15 mouse cellular contexts compared by ENCODE assay signal in genomic region chr2:58289759-58290431, GRCm38 (mm10).
A peak's percentile ranks its signal among the peaks of the same experiment; 100 is the strongest.
DNase-seq lines count a peak whose midpoint lies in the region; ATAC-seq and TF ChIP-seq lines count a peak whose summit lies in the region.
"Had no signal": no experiment of that assay in that cellular context is flagged by ENCODE, and none has a peak within 500 bp of the region (broad histone marks: within the 10 kb centered on the region; RNA-seq: fewer than 3 reads in every experiment).

No protein-coding gene starts in this region.

- H3K4me3 ChIP-seq in heart, embryonic 16.5 days (ENCODE audit: low read length) = no peak overlapping the region
- no peak overlapping the region for H3K4me3 ChIP-seq in intestine, postnatal 0 days (ENCODE audit: low read depth, low read length)
- no peak overlapping the region for H3K4me3 ChIP-seq in liver, embryonic 11.5 days (ENCODE audit: low read depth, low read length)

- H3K9me3 ChIP-seq in heart, embryonic 16.5 days (replicated peaks; ENCODE audit: control insufficient read depth, low read length) = no peaks in the 10 kb centered on the region
- H3K9me3 ChIP-seq in intestine, postnatal 0 days (ENCODE audit: control insufficient read depth) = no peaks in the 10 kb centered on the region
- no peaks in the 10 kb centered on the region for H3K9me3 ChIP-seq in liver, embryonic 11.5 days (ENCODE audit: control insufficient read depth, low read length)

- intact Hi-C loops in heart, postnatal 36 days (cut with DNase I) = no loop called here

- TF ChIP-seq CTCF in intestine, postnatal 0 days (IDR thresholded peaks at IDR 0.05; ENCODE audit: low read depth) = no peak

- peak; percentile 11 for DNase-seq in adrenal gland, adult 8-10 months
- DNase-seq in adrenal gland, postnatal 4 days (ENCODE audit: low spot score in 2 of 2) = no peak
- DNase-seq in heart, postnatal 36 days = no peak
- peak; percentile 13 for DNase-seq in MN1 (ENCODE audit: low spot score)
- DNase-seq in thymus, postnatal 0 days (ENCODE audit: low spot score) = no peak
- no peak for DNase-seq in liver, embryonic 11.5 days (ENCODE audit: low spot score)
- DNase-seq: gastrocnemius, postnatal 36 days; layer of hippocampus, postnatal 36 days; liver; lung, postnatal 10 days had no signal

- ATAC-seq in heart, embryonic 16.5 days (replicated peaks; ENCODE audit: extremely low read depth, insufficient read depth, low FRiP score) = no peak
- 0 out of 2 replicates have a peak, but pooled peaks have one; percentile 25 for ATAC-seq in intestine, postnatal 0 days
- ATAC-seq in liver, embryonic 11.5 days (replicated peaks; ENCODE audit: low FRiP score) = no peak
- ATAC-seq: activated CD4-positive, CD25-positive, alpha-beta regulatory T cell, adult 4 months; hindbrain, embryonic 16.5 days had no signal

- no peaks in the 10 kb centered on the region for H3K36me3 ChIP-seq in heart, embryonic 16.5 days (ENCODE audit: control insufficient read depth, insufficient read depth)
- H3K36me3 ChIP-seq in intestine, postnatal 0 days (ENCODE audit: control insufficient read depth, insufficient read depth) = peaks cover 5% of the 10 kb centered on the region; the same call in 1 of the 2 replicates
- no peaks in the 10 kb centered on the region for H3K36me3 ChIP-seq in liver, embryonic 11.5 days (ENCODE audit: control insufficient read depth, insufficient read depth, low read length)

- H3K4me2 ChIP-seq in heart, embryonic 16.5 days (ENCODE audit: low read depth, low read length) = peak overlapping the region; percentile 24; the same call in 1 of the 2 replicates
- H3K4me2 ChIP-seq in intestine, postnatal 0 days (replicated peaks; ENCODE audit: low read depth) = peak overlapping the region; percentile 46
- H3K4me2 ChIP-seq in liver, embryonic 11.5 days = no peak overlapping the region

- H3K9ac ChIP-seq in heart, embryonic 16.5 days (ENCODE audit: low read length) = no peak overlapping the region
- H3K9ac ChIP-seq in intestine, postnatal 0 days (ENCODE audit: low read depth, low read length) = no peak overlapping the region
- no peak overlapping the region for H3K9ac ChIP-seq in liver, embryonic 11.5 days (ENCODE audit: low read depth, low read length)

- peaks cover 3% of the 10 kb centered on the region; the same call in 1 of the 2 replicates for H3K4me1 ChIP-seq in heart, embryonic 16.5 days (ENCODE audit: control insufficient read depth, insufficient read depth, low read length)
- H3K4me1 ChIP-seq in intestine, postnatal 0 days (replicated peaks; ENCODE audit: control insufficient read depth, insufficient read depth, low read length) = no peaks in the 10 kb centered on the region; the same call in 1 of the 2 replicates
- H3K4me1 ChIP-seq in liver, embryonic 11.5 days (replicated peaks; ENCODE audit: control insufficient read depth, insufficient read depth, low read length) = no peaks in the 10 kb centered on the region

- 28% methylated on average over 9 of the region's 9 CpGs for WGBS in heart, embryonic 16.5 days
- WGBS in intestine, postnatal 0 days = 10% methylated on average over 9 of the region's 9 CpGs
- 47% methylated on average over 9 of the region's 9 CpGs for WGBS in liver, embryonic 11.5 days

- no peak overlapping the region for H3K27ac ChIP-seq in heart, embryonic 16.5 days (ENCODE audit: low read length)
- no peak overlapping the region for H3K27ac ChIP-seq in intestine, postnatal 0 days (ENCODE audit: low read depth, low read length)
- no peak overlapping the region for H3K27ac ChIP-seq in liver, embryonic 11.5 days (ENCODE audit: low read depth, low read length)
- H3K27ac ChIP-seq: kidney, postnatal 0 days had no signal

- no peaks in the 10 kb centered on the region for H3K27me3 ChIP-seq in heart, embryonic 16.5 days (ENCODE audit: control insufficient read depth, insufficient read depth, low read length)
- H3K27me3 ChIP-seq in intestine, postnatal 0 days (replicated peaks; ENCODE audit: control insufficient read depth, insufficient read depth, low read length) = no peaks in the 10 kb centered on the region
- no peaks in the 10 kb centered on the region for H3K27me3 ChIP-seq in liver, embryonic 11.5 days (replicated peaks; ENCODE audit: control insufficient read depth, insufficient read depth, low read length)

Comparison
In these comparisons a context has a peak if more than half of its experiments do, and no peak if none do; other contexts are left out.
1. DNase-seq: peak in adrenal gland, adult 8-10 months (single experiment) and MN1 (single experiment); none in adrenal gland, postnatal 4 days (0 of 2), heart, postnatal 36 days (0 of 2), thymus, postnatal 0 days (single experiment) and liver, embryonic 11.5 days (single experiment).